Mouse (Mus musculus): ENCODE data around the gene Poldip2. TPM values are rescaled to one million over a fixed set of nuclear protein-coding genes. Genes with fewer than 3 reads are reported as not detected.

Gene Poldip2
- 155 and 161 TPM in 2 replicates for polyA plus RNA-seq (2014; fragmentation: Nextera tagmentation; extraction: Ambion mirVana)

GRCm38 (mm10) chr11:78512025-78512957 is at the start of gene Poldip2, which contains the start of gene Tmem199:
Gene Poldip2, plus strand, starts transcription at chr11:78512193.
Gene Tmem199, minus strand, starts transcription at chr11:78512172.
- peaks cover 60% of the 10 kb centered on the region for H3K36me3 ChIP-seq (ENCODE audit: control insufficient read depth, insufficient read depth, low read length)
- WGBS: under 1% methylated on average over 67 of the region's 67 CpGs

GRCm38 (mm10) chr11:78462669-78463068 is 49.3 kb upstream of the Poldip2 start:
- Histone ChIP-seq H3K9me3 (ENCODE audit: control insufficient read depth, low read length) (peaks cover 5% of the 10 kb centered on the region; the same call in 1 of the 2 replicates), H3K4me1 (ENCODE audit: control insufficient read depth in 2 of 2, insufficient read depth in 2 of 2, low read length in 2 of 2) (peaks cover 15 to 16% of the 10 kb centered on the region in 2 experiments), H3K4me2 (ENCODE audit: low read length) (no peak overlapping the region), H3K27me3 (ENCODE audit: control insufficient read depth, insufficient read depth, low read length) (no peaks in the 10 kb centered on the region), H3K9ac (ENCODE audit: low read length) (no peak overlapping the region), H3K27ac (replicated peaks in 1 of 2; ENCODE audit: control insufficient read depth in 1 of 2, insufficient read depth in 1 of 2, low read depth in 2 of 2, low read length in 2 of 2) (no peak overlapping the region), H3K4me3 (ENCODE audit: control insufficient read depth in 1 of 2, insufficient read depth in 1 of 2, low read depth in 1 of 2, low read length in 2 of 2) (no peak overlapping the region), H3K36me3 (ENCODE audit: control insufficient read depth, insufficient read depth, low read length) (no peaks in the 10 kb centered on the region)
- no peak for ATAC-seq (ENCODE audit: insufficient number of reproducible peaks, insufficient read depth, low FRiP score, low read depth)
- WGBS: 79% methylated on average over 5 of the region's 5 CpGs

More at GRCm38 (mm10) chr11:78512025-78512957, at the start of gene Poldip2, which contains the start of gene Tmem199:
- Histone ChIP-seq H3K9ac (ENCODE audit: low read length) (peak within 1 kb of the TSS; percentile 96), H3K27ac (replicated peaks in 1 of 2; ENCODE audit: control insufficient read depth in 1 of 2, insufficient read depth in 1 of 2, low read depth in 2 of 2, low read length in 2 of 2) (peak within 1 kb of the TSS; percentile 68 to 86), H3K27me3 (ENCODE audit: control insufficient read depth, insufficient read depth, low read length) (no peaks in the 10 kb centered on the region), H3K9me3 (ENCODE audit: control insufficient read depth, low read length) (no peaks in the 10 kb centered on the region), H3K4me3 (ENCODE audit: control insufficient read depth in 1 of 2, insufficient read depth in 1 of 2, low read depth in 1 of 2, low read length in 2 of 2) (peak within 1 kb of the TSS; percentile 85 to 89), H3K4me1 (ENCODE audit: control insufficient read depth in 2 of 2, insufficient read depth in 2 of 2, low read length in 2 of 2) (peaks cover 0 to 15% of the 10 kb centered on the region in 2 experiments; a peak in 3 of 4 replicates), H3K4me2 (ENCODE audit: low read length) (peak within 1 kb of the TSS; percentile 89)
- ATAC-seq (ENCODE audit: insufficient number of reproducible peaks, insufficient read depth, low FRiP score, low read depth): peak; percentile 94

- no peak overlapping the region for H3K4me2 ChIP-seq (ENCODE audit: low read length)
- no peak overlapping the region for H3K9ac ChIP-seq (ENCODE audit: low read length)
- no peak overlapping the region for H3K27ac ChIP-seq (replicated peaks in 1 of 2; ENCODE audit: control insufficient read depth in 1 of 2, insufficient read depth in 1 of 2, low read depth in 2 of 2, low read length in 2 of 2)
- no peaks in the 10 kb centered on the region for H3K36me3 ChIP-seq (ENCODE audit: control insufficient read depth, insufficient read depth, low read length)
- peaks cover 15 to 16% of the 10 kb centered on the region in 2 experiments for H3K4me1 ChIP-seq (ENCODE audit: control insufficient read depth in 2 of 2, insufficient read depth in 2 of 2, low read length in 2 of 2)
- no peak overlapping the region for H3K4me3 ChIP-seq (ENCODE audit: control insufficient read depth in 1 of 2, insufficient read depth in 1 of 2, low read depth in 1 of 2, low read length in 2 of 2)
- 44% methylated on average over 13 of the region's 13 CpGs for WGBS
- H3K9me3 ChIP-seq (ENCODE audit: control insufficient read depth, low read length): peaks cover 5% of the 10 kb centered on the region; the same call in 1 of the 2 replicates
- no peaks in the 10 kb centered on the region for H3K27me3 ChIP-seq (ENCODE audit: control insufficient read depth, insufficient read depth, low read length)
- no peak for ATAC-seq (ENCODE audit: insufficient number of reproducible peaks, insufficient read depth, low FRiP score, low read depth)
Observed at GRCm38 (mm10) chr11:78463286-78464036, 48.5 kb upstream of the Poldip2 start.

- H3K9me3 ChIP-seq (ENCODE audit: control insufficient read depth, low read length): peaks cover 5% of the 10 kb centered on the region; the same call in 1 of the 2 replicates
- H3K27ac ChIP-seq (replicated peaks in 1 of 2; ENCODE audit: control insufficient read depth in 1 of 2, insufficient read depth in 1 of 2, low read depth in 2 of 2, low read length in 2 of 2): no peak overlapping the region
- no peaks in the 10 kb centered on the region for H3K27me3 ChIP-seq (ENCODE audit: control insufficient read depth, insufficient read depth, low read length)
- peak overlapping the region; percentile 96 for H3K4me2 ChIP-seq (ENCODE audit: low read length)
- WGBS: 42% methylated on average over 9 of the region's 9 CpGs
- peaks cover 15 to 16% of the 10 kb centered on the region in 2 experiments for H3K4me1 ChIP-seq (ENCODE audit: control insufficient read depth in 2 of 2, insufficient read depth in 2 of 2, low read length in 2 of 2)
- no peak for ATAC-seq (ENCODE audit: insufficient number of reproducible peaks, insufficient read depth, low FRiP score, low read depth)
- H3K4me3 ChIP-seq (ENCODE audit: control insufficient read depth in 1 of 2, insufficient read depth in 1 of 2, low read depth in 1 of 2, low read length in 2 of 2): peak overlapping the region; percentile 89 to 91
- peak overlapping the region; percentile 6; the same call in 1 of the 2 replicates for H3K9ac ChIP-seq (ENCODE audit: low read length)
- no peaks in the 10 kb centered on the region for H3K36me3 ChIP-seq (ENCODE audit: control insufficient read depth, insufficient read depth, low read length)
Observed at GRCm38 (mm10) chr11:78465116-78465515, 46.9 kb upstream of the Poldip2 start.

- peaks cover 15 to 16% of the 10 kb centered on the region in 2 experiments for H3K4me1 ChIP-seq (ENCODE audit: control insufficient read depth in 2 of 2, insufficient read depth in 2 of 2, low read length in 2 of 2)
- peak within 1 kb of the TSS; percentile 96 for H3K4me2 ChIP-seq (ENCODE audit: low read length)
- under 1% methylated on average over 41 of the region's 41 CpGs for WGBS
Observed at GRCm38 (mm10) chr11:78465568-78466180, 46.3 kb upstream of the Poldip2 start, which contains the start of gene Slc46a1. Gene Slc46a1, plus strand, starts transcription at chr11:78465697.

GRCm38 (mm10) chr11:78466242-78466912 is 45.6 kb upstream of the Poldip2 start:
- ATAC-seq (ENCODE audit: insufficient number of reproducible peaks, insufficient read depth, low FRiP score, low read depth): no peak
- H3K4me1 ChIP-seq (ENCODE audit: control insufficient read depth in 2 of 2, insufficient read depth in 2 of 2, low read length in 2 of 2): peaks cover 15 to 16% of the 10 kb centered on the region in 2 experiments
- no peaks in the 10 kb centered on the region for H3K27me3 ChIP-seq (ENCODE audit: control insufficient read depth, insufficient read depth, low read length)
- peak overlapping the region; percentile 40 to 90; a peak in 3 of 4 replicates for H3K27ac ChIP-seq (replicated peaks in 1 of 2; ENCODE audit: control insufficient read depth in 1 of 2, insufficient read depth in 1 of 2, low read depth in 2 of 2, low read length in 2 of 2)
- peak overlapping the region; percentile 96 for H3K4me2 ChIP-seq (ENCODE audit: low read length)
- peaks cover 5% of the 10 kb centered on the region; the same call in 1 of the 2 replicates for H3K9me3 ChIP-seq (ENCODE audit: control insufficient read depth, low read length)
- WGBS: 72% methylated on average over 23 of the region's 23 CpGs
- H3K9ac ChIP-seq (ENCODE audit: low read length): peak overlapping the region; percentile 91
- H3K4me3 ChIP-seq (ENCODE audit: control insufficient read depth in 1 of 2, insufficient read depth in 1 of 2, low read depth in 1 of 2, low read length in 2 of 2): peak overlapping the region; percentile 89 to 91
- no peaks in the 10 kb centered on the region for H3K36me3 ChIP-seq (ENCODE audit: control insufficient read depth, insufficient read depth, low read length)

More at GRCm38 (mm10) chr11:78465568-78466180, 46.3 kb upstream of the Poldip2 start, which contains the start of gene Slc46a1:
- Histone ChIP-seq H3K27me3 (ENCODE audit: control insufficient read depth, insufficient read depth, low read length) (no peaks in the 10 kb centered on the region), H3K9ac (ENCODE audit: low read length) (peak within 1 kb of the TSS; percentile 91), H3K4me3 (ENCODE audit: control insufficient read depth in 1 of 2, insufficient read depth in 1 of 2, low read depth in 1 of 2, low read length in 2 of 2) (peak within 1 kb of the TSS; percentile 89 to 91), H3K9me3 (ENCODE audit: control insufficient read depth, low read length) (peaks cover 5% of the 10 kb centered on the region; the same call in 1 of the 2 replicates), H3K27ac (replicated peaks in 1 of 2; ENCODE audit: control insufficient read depth in 1 of 2, insufficient read depth in 1 of 2, low read depth in 2 of 2, low read length in 2 of 2) (peak within 1 kb of the TSS; percentile 88 to 90), H3K36me3 (ENCODE audit: control insufficient read depth, insufficient read depth, low read length) (no peaks in the 10 kb centered on the region)
- ATAC-seq (ENCODE audit: insufficient number of reproducible peaks, insufficient read depth, low FRiP score, low read depth): peak; percentile 89
